Mouse (Mus musculus) MEL (cell line): ENCODE data around the gene Tmod1. TPM values are rescaled to one million over a fixed set of nuclear protein-coding genes. Genes with fewer than 3 reads are reported as not detected.

Experiments
- DNase-seq: peaks from one replicate; pipeline ENCODE4 v3.0.0; 2011; ENCODE audit warnings: low read depth, low spot score
- H3K27ac ChIP-seq: 2 replicates; pipeline ENCODE4 v1.5.1; 2012; ENCODE audit warnings: low read depth, mild to moderate bottlenecking, control low read depth, low read length, moderate library complexity; ENCODE audit not compliant: control insufficient read depth
- H3K27me3 ChIP-seq, 2 experiments: fragments of 150-350 bp in 1 of 2; sonication (generic) in 1 of 2; 2 replicates each; pipeline ENCODE4 v1.6.1; 2012; ENCODE audit warnings: low read length in 2 of 2, mild to moderate bottlenecking in 2 of 2, improper control_type of control experiment in 1 of 2, moderate library complexity in 1 of 2; ENCODE audit not compliant: insufficient read depth in 2 of 2, control insufficient read depth in 1 of 2
- H3K36me3 ChIP-seq, 2 experiments: 2 replicates each; pipeline ENCODE4 v1.6.1; 2012 to 2014; ENCODE audit warnings: low read length in 2 of 2, improper control_type of control experiment in 1 of 2, inconsistent platforms in 1 of 2, mild to moderate bottlenecking in 1 of 2; ENCODE audit not compliant: insufficient read depth in 2 of 2, control insufficient read depth in 1 of 2
- H3K4me1 ChIP-seq, 2 experiments: fragments of 150-350 bp in 1 of 2; sonication (generic) in 1 of 2; 2 replicates each; pipeline ENCODE4 v1.6.1; 2012; ENCODE audit warnings: low read length in 2 of 2, improper control_type of control experiment in 1 of 2, mild to moderate bottlenecking in 1 of 2; ENCODE audit not compliant: insufficient read depth in 2 of 2, control insufficient read depth in 1 of 2
- H3K4me3 ChIP-seq, 2 experiments: fragments of 150-350 bp in 1 of 2; sonication (generic) in 1 of 2; 2 replicates each; pipeline ENCODE4 v1.5.1; 2012; ENCODE audit warnings: low read depth in 2 of 2, low read length in 2 of 2, mild to moderate bottlenecking in 2 of 2, moderate library complexity in 2 of 2, control low read depth in 1 of 2, improper control_type of control experiment in 1 of 2; ENCODE audit not compliant: control insufficient read depth in 1 of 2, insufficient read depth in 1 of 2
- H3K79me2 ChIP-seq: 2 replicates; pipeline ENCODE4 v1.6.1; 2012; ENCODE audit warnings: mild to moderate bottlenecking, low read length, moderate library complexity; ENCODE audit not compliant: control insufficient read depth, poor library complexity, insufficient read depth
- H3K9ac ChIP-seq: 2 replicates; pipeline ENCODE4 v1.6.1; 2012; ENCODE audit warnings: low read depth, mild to moderate bottlenecking, control low read depth, low read length, moderate library complexity; ENCODE audit not compliant: control insufficient read depth, poor library complexity, severe bottlenecking
- H3K9me3 ChIP-seq: fragments of 150-350 bp; sonication (generic); replicated peaks from 2 replicates; pipeline ENCODE4 v1.6.1; 2012; ENCODE audit warnings: mild to moderate bottlenecking, low read length, improper control_type of control experiment, moderate library complexity; ENCODE audit not compliant: insufficient read depth
- CHD1 ChIP-seq: IDR thresholded peaks from 2 replicates; pipeline ENCODE4 v1.6.1; 2012; ENCODE audit warnings: low read depth, mild to moderate bottlenecking, inconsistent platforms, low read length, improper control_type of control experiment
- CHD2 ChIP-seq: IDR thresholded peaks from 2 replicates; pipeline ENCODE4 v1.6.1; 2011; ENCODE audit warnings: low read length, improper control_type of control experiment
- CTCF ChIP-seq, 3 experiments: IDR thresholded peaks in 2 of 3; conservative IDR thresholded peaks in 1 of 3; 2 replicates each; pipeline ENCODE4 v1.5.1; 2011 to 2012; ENCODE audit warnings: low read length in 3 of 3, low read depth in 2 of 3, mild to moderate bottlenecking in 2 of 3, improper control_type of control experiment in 1 of 3, inconsistent platforms in 1 of 3, mixed read lengths in 1 of 3, moderate library complexity in 1 of 3; ENCODE audit not compliant: control insufficient read depth in 1 of 3, insufficient read depth in 1 of 3, poor library complexity in 1 of 3, severe bottlenecking in 1 of 3
- ETS1 ChIP-seq: IDR thresholded peaks from 2 replicates; pipeline ENCODE4 v1.6.1; 2012; ENCODE audit warnings: low read depth, mild to moderate bottlenecking, inconsistent platforms, low read length, improper control_type of control experiment, moderate library complexity
- KAT2A ChIP-seq: conservative IDR thresholded peaks from 2 replicates; pipeline ENCODE4 v1.6.1; 2012; ENCODE audit warnings: low read depth, low read length, improper control_type of control experiment, inconsistent platforms
- MAFK ChIP-seq: IDR thresholded peaks from 2 replicates; pipeline ENCODE4 v1.6.1; 2011; ENCODE audit warnings: low read depth, mild to moderate bottlenecking, low read length, improper control_type of control experiment, borderline replicate concordance
- MAZ ChIP-seq: IDR thresholded peaks from 2 replicates; pipeline ENCODE4 v1.6.1; 2012; ENCODE audit warnings: low read depth, mild to moderate bottlenecking, inconsistent platforms, low read length, improper control_type of control experiment
- NRF1 ChIP-seq: IDR thresholded peaks from 2 replicates; pipeline ENCODE4 v1.6.1; 2014; ENCODE audit warnings: low read depth, mild to moderate bottlenecking, inconsistent platforms, low read length, improper control_type of control experiment, moderate library complexity; ENCODE audit not compliant: poor library complexity, insufficient read depth, severe bottlenecking
- POLR2AphosphoS2 ChIP-seq: IDR thresholded peaks from 2 replicates; pipeline ENCODE4 v1.6.1; 2011; ENCODE audit warnings: low read length, improper control_type of control experiment
- SIN3A ChIP-seq: IDR thresholded peaks from 2 replicates; pipeline ENCODE4 v1.6.1; 2012; ENCODE audit warnings: low read length, improper control_type of control experiment, inconsistent platforms
- SMC3 ChIP-seq: IDR thresholded peaks from 2 replicates; pipeline ENCODE4 v1.6.1; 2011; ENCODE audit warnings: low read depth, low read length, improper control_type of control experiment
- ZNF384 ChIP-seq: IDR thresholded peaks from 2 replicates; pipeline ENCODE4 v1.6.1; 2012; ENCODE audit warnings: low read depth, mild to moderate bottlenecking, inconsistent platforms, low read length, improper control_type of control experiment
- polyA plus RNA-seq, 2 experiments: library from polyadenylated mRNA; stranded (reverse) in 1 of 2; unstranded in 1 of 2; fragments of >175 nt in 1 of 2; fragments of >200 nt in 1 of 2; gene quantifications; 2 replicates each; pipeline versions ENCODE4 v1.2.1 to v1.2.4; 2012; ENCODE audit warnings: low replicate concordance in 2 of 2, low read depth in 1 of 2; ENCODE audit not compliant: insufficient read length in 2 of 2, insufficient read depth in 1 of 2, missing spikeins in 1 of 2
- total RNA-seq: library from RNA; depleted of rRNA; stranded (reverse); fragments of 300-350 nt; gene quantifications from 2 replicates; pipeline ENCODE4 v1.2.3, GENCODE M21; 2012

Gene Tmod1
- total and polyA plus RNA-seq, 3 experiments: 2.3 to 8.1 TPM; not detected in 1

- H3K79me2 ChIP-seq: no peaks in the 10 kb centered on the region
- TF ChIP-seq MAFK (no peak), MAZ (no peak), CHD1 (no peak), CTCF (IDR thresholded peaks at IDR 0.05 in 2 of 3, conservative IDR thresholded peaks at IDR 0.05 in 1 of 3; ENCODE audit: control insufficient read depth in 1 of 3, insufficient read depth in 1 of 3, low read depth in 2 of 3, low read length in 3 of 3, poor library complexity in 1 of 3, severe bottlenecking in 1 of 3) (no peak), KAT2A (no peak), ETS1 (no peak), NRF1 (no peak), ZNF384 (no peak)
- no peaks in the 10 kb centered on the region for H3K27me3 ChIP-seq
- H3K4me1 ChIP-seq: no peaks in the 10 kb centered on the region
- DNase-seq: no peak
- H3K36me3 ChIP-seq: peaks cover 0 to 13% of the 10 kb centered on the region in 2 experiments; a peak in 2 of 4 replicates
- H3K9ac ChIP-seq: no peak overlapping the region
- H3K27ac ChIP-seq: no peak overlapping the region
- H3K9me3 ChIP-seq: no peaks in the 10 kb centered on the region
- H3K4me3 ChIP-seq: no peak overlapping the region
These were observed 77.9 kb downstream of the Tmod1 start for GRCm38 (mm10) chr4:46116544-46117175.

- no peak for DNase-seq
- no peak overlapping the region for H3K4me3 ChIP-seq
- no peaks in the 10 kb centered on the region for H3K27me3 ChIP-seq
- no peaks in the 10 kb centered on the region for H3K79me2 ChIP-seq
- no peaks in the 10 kb centered on the region for H3K9me3 ChIP-seq
- H3K36me3 ChIP-seq: peaks cover 0 to 14% of the 10 kb centered on the region in 2 experiments; a peak in 2 of 4 replicates
- TF ChIP-seq MAZ (no peak), ZNF384 (no peak), CHD2 (no peak)
- H3K27ac ChIP-seq: no peak overlapping the region
- H3K9ac ChIP-seq: no peak overlapping the region
- no peaks in the 10 kb centered on the region for H3K4me1 ChIP-seq
These were observed 78.8 kb downstream of the Tmod1 start for GRCm38 (mm10) chr4:46117536-46117935.

- H3K9me3 ChIP-seq: no peaks in the 10 kb centered on the region
- peaks cover 0 to 22% of the 10 kb centered on the region in 2 experiments; a peak in 2 of 4 replicates for H3K36me3 ChIP-seq
- DNase-seq: no peak
- H3K4me1 ChIP-seq: no peaks in the 10 kb centered on the region
- TF ChIP-seq MAFK (no peak), POLR2AphosphoS2 (no peak), SIN3A (no peak), SMC3 (no peak)
- no peak overlapping the region for H3K9ac ChIP-seq
- no peak overlapping the region for H3K27ac ChIP-seq
- no peak overlapping the region for H3K4me3 ChIP-seq
- no peaks in the 10 kb centered on the region for H3K79me2 ChIP-seq
- H3K27me3 ChIP-seq: no peaks in the 10 kb centered on the region
These were observed 80.9 kb downstream of the Tmod1 start for GRCm38 (mm10) chr4:46119514-46120094.
